Mouse (Mus musculus) C2C12 (cell line): ENCODE measurements around the gene Kansl1. TPM values are rescaled to one million over a fixed set of nuclear protein-coding genes. Genes with fewer than 3 reads are reported as not detected.

Source experiments
- H3K27me3 ChIP-seq: one replicate; pipeline ENCODE4 v1.6.1; 2011; ENCODE audit not compliant: control insufficient read depth, insufficient read depth, insufficient read length
- H3K36me3 ChIP-seq: one replicate; pipeline ENCODE4 v1.6.1; 2011; ENCODE audit not compliant: control insufficient read depth, insufficient read depth
- H3K4me3 ChIP-seq: one replicate; pipeline ENCODE4 v1.5.1; 2011; ENCODE audit warnings: mild to moderate bottlenecking, control low read depth; ENCODE audit not compliant: poor library complexity, insufficient read depth, severe bottlenecking
- H3K79me2 ChIP-seq: one replicate; pipeline ENCODE4 v1.6.1; 2011; ENCODE audit not compliant: control insufficient read depth, insufficient read depth
- H3K79me3 ChIP-seq: one replicate; pipeline ENCODE4 v1.6.1; 2011; ENCODE audit warnings: low read depth, control low read depth
- H3ac ChIP-seq: one replicate; pipeline ENCODE3; 2011; ENCODE audit warnings: low read depth; ENCODE audit not compliant: control insufficient read depth, insufficient read length
- CEBPB ChIP-seq: IDR thresholded peaks from one replicate; pipeline ENCODE4 v1.6.1; 2011; ENCODE audit warnings: low read depth, mild to moderate bottlenecking, control low read depth, moderate library complexity
- CTCF ChIP-seq: IDR thresholded peaks from one replicate; pipeline ENCODE4 v1.5.1; 2011; ENCODE audit not compliant: control insufficient read depth, insufficient read depth, insufficient read length
- FOSL1 ChIP-seq: IDR thresholded peaks from one replicate; pipeline ENCODE4 v1.8.0; 2011; ENCODE audit warnings: mild to moderate bottlenecking, low read length; ENCODE audit not compliant: poor library complexity, insufficient read depth, severe bottlenecking
- MAX ChIP-seq: IDR thresholded peaks from one replicate; pipeline ENCODE4 v1.6.1; 2011; ENCODE audit warnings: mild to moderate bottlenecking, control low read depth
- MYOD1 ChIP-seq: IDR thresholded peaks from one replicate; pipeline ENCODE4 v1.6.1; 2011; ENCODE audit warnings: low read depth; ENCODE audit not compliant: control insufficient read depth, insufficient read length
- MYOG ChIP-seq: IDR thresholded peaks from one replicate; pipeline ENCODE4 v1.6.1; 2011; ENCODE audit not compliant: control insufficient read depth, insufficient read length; ENCODE audit errors: extremely low read depth
- USF1 ChIP-seq: IDR thresholded peaks from one replicate; pipeline ENCODE4 v1.6.1; 2011; ENCODE audit warnings: low read depth, mild to moderate bottlenecking, control low read depth, moderate library complexity
- polyA plus RNA-seq: library from polyadenylated mRNA; unstranded; fragments of >200 nt; fragmentation: generic; extraction: Trizol; gene quantifications from one replicate; pipeline ENCODE4 v1.2.1, GENCODE M21; 2012; ENCODE audit warnings: missing spikeins

Gene Kansl1
- polyA plus RNA-seq, 1 experiment, result 14.5 TPM

DNA sequence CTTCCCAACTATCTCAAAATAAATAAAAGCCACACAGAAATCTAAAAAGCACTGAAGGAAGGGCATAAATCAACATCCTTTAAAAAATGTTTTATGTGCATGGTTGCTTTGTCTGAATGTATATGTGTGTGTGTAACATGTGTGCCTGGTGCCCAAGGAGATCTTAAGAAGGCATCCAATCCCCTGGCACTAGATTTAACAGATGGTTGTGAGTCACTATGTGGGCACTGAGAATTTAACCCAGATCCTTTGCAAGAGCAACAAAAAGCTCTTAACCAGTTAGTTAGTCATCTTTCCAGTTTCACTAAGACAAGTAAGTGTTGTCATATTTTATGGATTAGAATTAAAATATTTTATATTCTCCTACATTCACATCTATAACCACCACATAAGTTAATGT lies 56.4 kb downstream of the Kansl1 start:
- TF ChIP-seq FOSL1 (peak; percentile 46), MAX (no peak), USF1 (no peak), CTCF (no peak), CEBPB (no peak), MYOG (no peak), MYOD1 (peak; percentile 41)
- Histone ChIP-seq H3K27me3 (no peaks in the 10 kb centered on the region), H3ac (no peak overlapping the region), H3K79me2 (peaks cover 93% of the 10 kb centered on the region), H3K4me3 (no peak overlapping the region), H3K79me3 (peaks cover 76% of the 10 kb centered on the region), H3K36me3 (peaks cover 45% of the 10 kb centered on the region)

DNA sequence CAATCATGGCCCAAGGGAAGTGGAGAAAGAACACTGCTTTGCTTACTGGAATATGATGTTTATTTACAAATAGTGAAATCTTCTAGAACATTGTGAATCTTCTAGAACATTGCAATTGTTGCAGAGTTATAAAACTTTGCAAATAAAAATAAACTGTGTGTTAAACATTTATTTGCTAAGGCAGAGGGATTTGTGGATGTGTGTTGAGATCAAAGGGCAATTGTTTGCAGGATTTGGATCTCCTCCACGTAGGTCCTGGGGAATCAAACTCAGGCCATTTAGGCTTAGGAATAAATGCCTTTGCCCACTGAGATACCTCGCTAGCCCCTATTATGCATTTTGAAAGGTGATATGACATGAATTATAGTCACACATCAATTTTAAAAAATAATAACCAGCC lies 61.3 kb downstream of the Kansl1 start:
- no peaks in the 10 kb centered on the region for H3K27me3 ChIP-seq
- H3K79me3 ChIP-seq, result peaks cover 90% of the 10 kb centered on the region
- H3K79me2 ChIP-seq, result peaks cover 100% of the 10 kb centered on the region
- TF ChIP-seq USF1, result no peak
- no peak for TF ChIP-seq MYOD1
- no peak for TF ChIP-seq MYOG
- no peak for TF ChIP-seq CTCF
- TF ChIP-seq CEBPB, result no peak
- no peak for TF ChIP-seq MAX
- TF ChIP-seq FOSL1, result no peak
- peaks cover 48% of the 10 kb centered on the region for H3K36me3 ChIP-seq
- no peak overlapping the region for H3K4me3 ChIP-seq
- no peak overlapping the region for H3ac ChIP-seq

DNA sequence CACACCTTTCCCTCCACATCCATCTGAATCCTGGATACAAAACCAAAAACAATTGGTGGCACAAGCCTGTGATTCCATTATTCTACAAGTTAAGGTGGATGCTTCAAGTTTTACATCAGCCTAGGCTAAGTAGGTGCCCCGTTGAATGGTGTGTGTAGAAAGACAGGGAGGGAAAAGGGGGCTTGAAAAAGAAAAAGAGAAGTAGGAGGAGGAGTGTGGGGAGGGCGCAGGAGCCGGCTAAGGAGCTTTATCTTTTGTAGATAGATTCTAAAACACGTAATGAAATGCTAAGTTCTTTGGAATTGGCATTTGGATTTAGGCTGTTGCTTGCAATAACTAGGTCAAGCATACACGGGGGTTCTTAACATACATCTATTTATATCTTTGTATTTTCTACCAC lies 67.7 kb downstream of the Kansl1 start:
- no peak for TF ChIP-seq USF1
- no peak for TF ChIP-seq MYOD1
- H3K36me3 ChIP-seq, result peaks cover 50% of the 10 kb centered on the region
- H3K79me2 ChIP-seq, result peaks cover 100% of the 10 kb centered on the region
- H3K4me3 ChIP-seq, result no peak overlapping the region
- H3K27me3 ChIP-seq, result no peaks in the 10 kb centered on the region
- no peak overlapping the region for H3ac ChIP-seq
- H3K79me3 ChIP-seq, result peaks cover 93% of the 10 kb centered on the region

DNA sequence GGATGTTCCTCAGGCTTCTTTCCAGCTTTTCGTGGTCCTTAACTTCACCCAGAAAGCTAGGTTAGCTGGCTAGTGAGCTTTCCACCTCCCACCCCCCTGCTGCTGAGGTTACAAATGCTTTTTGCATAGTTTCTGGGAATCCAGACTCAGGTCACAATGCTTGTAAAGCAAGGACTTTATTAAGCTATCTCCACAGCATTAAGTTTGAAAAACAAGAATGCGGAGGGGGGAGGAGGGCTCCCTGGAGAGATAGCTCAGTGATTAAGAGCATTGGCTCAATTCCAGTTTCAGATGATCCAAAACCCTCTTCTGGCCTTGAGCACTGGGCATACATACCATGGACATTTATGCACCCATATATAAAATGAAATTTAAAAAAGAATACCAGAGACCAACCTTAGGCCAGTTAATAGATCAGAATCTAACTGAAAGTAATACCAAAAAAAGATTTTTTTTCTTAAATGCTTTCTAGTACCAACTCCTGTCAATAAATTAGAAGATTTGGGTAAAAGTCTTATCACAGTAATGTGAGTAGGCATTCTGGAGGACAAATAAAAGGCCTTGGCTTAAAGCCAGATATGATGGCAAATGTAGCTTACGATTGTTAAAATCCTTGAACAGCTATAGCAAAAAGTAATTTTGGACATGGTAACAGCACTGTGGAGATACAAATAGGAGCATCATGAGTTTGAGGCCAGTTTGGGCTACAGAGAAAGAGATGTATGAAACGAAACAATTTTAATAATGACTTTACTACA lies 69.0 kb downstream of the Kansl1 start:
- Histone ChIP-seq H3K79me2 (peaks cover 100% of the 10 kb centered on the region), H3K36me3 (peaks cover 52% of the 10 kb centered on the region)

DNA sequence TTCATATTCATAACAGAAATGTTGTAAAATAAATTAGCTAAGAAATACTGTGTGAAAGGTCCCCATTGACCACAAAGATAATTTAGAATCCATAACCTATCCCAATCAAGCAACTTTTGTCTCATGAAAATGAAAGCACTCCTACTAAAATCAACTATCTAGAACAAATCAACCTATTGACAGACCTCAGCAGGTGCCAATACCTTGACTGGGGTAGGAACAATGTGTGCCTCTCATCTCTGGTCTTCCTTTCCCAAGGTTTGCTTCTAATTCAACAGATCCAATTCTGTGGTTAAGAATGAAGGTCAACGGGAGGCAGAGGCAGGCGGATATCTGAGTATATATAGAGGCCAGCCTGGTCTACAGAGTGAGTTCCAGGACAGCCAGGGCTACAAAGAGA lies 73.0 kb downstream of the Kansl1 start:
- peaks cover 100% of the 10 kb centered on the region for H3K79me2 ChIP-seq
- peaks cover 93% of the 10 kb centered on the region for H3K79me3 ChIP-seq
- peaks cover 27% of the 10 kb centered on the region for H3K36me3 ChIP-seq
- no peak overlapping the region for H3K4me3 ChIP-seq
- TF ChIP-seq MYOD1 (no peak), FOSL1 (no peak), MYOG (no peak)
- no peak overlapping the region for H3ac ChIP-seq
- no peaks in the 10 kb centered on the region for H3K27me3 ChIP-seq

More for the DNA sequence above, 69.0 kb downstream of the Kansl1 start:
- no peaks in the 10 kb centered on the region for H3K27me3 ChIP-seq
- no peak overlapping the region for H3K4me3 ChIP-seq
- H3K79me3 ChIP-seq, result peaks cover 91% of the 10 kb centered on the region
- TF ChIP-seq USF1 (no peak), FOSL1 (no peak), MAX (no peak), MYOG (no peak), CEBPB (no peak), CTCF (no peak)
- no peak overlapping the region for H3ac ChIP-seq

DNA sequence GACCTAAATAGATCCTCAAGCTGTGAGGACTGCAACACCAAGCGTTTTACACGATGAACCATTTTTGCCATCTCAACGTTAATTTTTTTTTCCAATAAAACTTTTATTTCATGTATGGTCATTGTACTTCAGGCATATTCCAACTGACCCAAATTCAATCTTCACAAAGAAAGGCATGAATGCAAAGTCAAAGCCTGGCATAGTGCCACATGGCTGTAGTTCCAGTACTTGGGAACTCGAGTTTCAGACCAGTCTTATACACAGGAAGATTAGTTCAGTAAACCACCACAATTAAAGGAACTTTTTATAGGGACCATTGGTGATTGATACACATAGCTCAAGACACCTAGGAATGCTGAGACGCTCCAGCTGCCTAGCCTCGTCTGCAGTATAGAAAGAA lies 75.5 kb downstream of the Kansl1 start:
- H3K36me3 ChIP-seq, result peaks cover 14% of the 10 kb centered on the region
- H3K4me3 ChIP-seq, result no peak overlapping the region
- H3K79me2 ChIP-seq, result peaks cover 100% of the 10 kb centered on the region
- H3K27me3 ChIP-seq, result no peaks in the 10 kb centered on the region
- H3ac ChIP-seq, result no peak overlapping the region
- peaks cover 95% of the 10 kb centered on the region for H3K79me3 ChIP-seq
- TF ChIP-seq CTCF, result no peak
- no peak for TF ChIP-seq USF1
- TF ChIP-seq FOSL1, result no peak
- TF ChIP-seq MYOG, result no peak
- no peak for TF ChIP-seq MAX
- TF ChIP-seq CEBPB, result no peak
- TF ChIP-seq MYOD1, result no peak
